Mouse (Mus musculus) regulatory T cell (primary cell): ENCODE data around the gene Cbx5.

ENCODE experiments used
- in situ Hi-C: fragments of 300-600 bp; cut with MboI, MseI; formaldehyde crosslinking; loops from one replicate; pipeline ENCODE4 v1.15.1; 2025; ENCODE audit warnings: high pct_unique_total_duplicates

The Cbx5 gene

GRCm38 (mm10) chr15:103145635-103146299 is 93.8 kb downstream of the Cbx5 start:
- in situ Hi-C loops = no loop called here

GRCm38 (mm10) chr15:103144176-103144575 is 95.4 kb downstream of the Cbx5 start:
- in situ Hi-C loops = no loop called here
